Mouse (Mus musculus): ENCODE measurements at regions not wholly inside any gene's neighbourhood (a gene's known extent, or its start where the extent isn't known, plus 50 kb on each side); places are given as distances from the start of the nearest gene placed in this dataset.

DNA sequence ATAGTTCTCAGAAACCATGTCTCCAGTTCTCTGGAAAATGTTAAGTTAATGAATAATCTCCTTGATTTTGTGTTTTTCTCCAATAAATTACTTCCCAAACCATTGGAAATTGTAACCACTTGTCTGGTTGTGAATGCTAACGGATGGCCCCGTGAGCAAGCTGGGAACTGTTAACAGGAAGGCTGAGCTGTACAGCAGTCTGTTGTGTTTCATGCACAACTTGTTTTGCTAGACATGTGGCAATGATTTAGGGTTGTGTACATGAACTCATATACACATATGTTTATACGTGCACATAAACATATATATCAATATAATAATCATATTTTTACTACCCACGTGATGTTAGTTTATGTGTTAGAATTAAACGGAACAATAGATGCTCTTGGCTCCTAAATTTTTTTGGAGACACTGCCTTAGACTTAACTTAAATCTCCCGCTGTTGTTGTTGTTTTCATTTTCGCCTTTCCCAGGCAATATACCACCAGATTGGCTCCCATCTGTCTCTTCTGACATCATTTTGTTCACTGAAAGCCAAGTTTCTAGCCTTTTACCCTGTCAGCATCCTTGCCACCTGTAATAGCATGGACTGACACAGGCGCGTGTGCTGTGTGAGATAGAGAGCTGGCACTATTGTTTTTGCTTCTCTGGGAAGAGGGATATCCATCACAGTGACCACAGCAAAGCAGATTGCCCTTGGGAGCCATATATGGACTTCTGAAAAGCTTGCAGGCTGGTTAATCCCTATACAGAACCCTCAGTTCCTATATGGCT is 231.6 kb downstream of the Fzd1 start:
- DNase-seq (ENCODE audit: extremely low read depth, insufficient read length, low spot score) = no peak

DNA sequence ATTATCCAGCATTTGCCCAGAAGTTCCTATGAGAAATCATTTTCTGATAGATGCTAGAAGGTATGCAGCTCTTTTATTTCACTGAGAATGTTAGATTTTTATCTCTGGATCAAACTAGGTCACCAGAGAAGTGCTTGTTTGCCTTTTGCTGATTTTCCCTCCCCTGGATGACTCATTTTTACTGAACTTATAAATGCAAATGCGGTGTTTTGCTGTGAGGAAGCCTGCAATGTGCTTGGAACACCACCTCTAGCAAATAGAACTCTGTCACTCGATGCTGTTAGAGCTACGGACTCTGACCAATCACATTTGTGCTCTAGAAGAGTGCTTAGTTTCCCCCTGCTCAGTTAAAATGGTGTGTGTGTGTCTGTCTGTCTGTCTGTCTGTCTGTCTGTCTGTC is 257.2 kb downstream of the Fzd1 start:
- DNase-seq (ENCODE audit: extremely low read depth, insufficient read length, low spot score) = no peak

DNA sequence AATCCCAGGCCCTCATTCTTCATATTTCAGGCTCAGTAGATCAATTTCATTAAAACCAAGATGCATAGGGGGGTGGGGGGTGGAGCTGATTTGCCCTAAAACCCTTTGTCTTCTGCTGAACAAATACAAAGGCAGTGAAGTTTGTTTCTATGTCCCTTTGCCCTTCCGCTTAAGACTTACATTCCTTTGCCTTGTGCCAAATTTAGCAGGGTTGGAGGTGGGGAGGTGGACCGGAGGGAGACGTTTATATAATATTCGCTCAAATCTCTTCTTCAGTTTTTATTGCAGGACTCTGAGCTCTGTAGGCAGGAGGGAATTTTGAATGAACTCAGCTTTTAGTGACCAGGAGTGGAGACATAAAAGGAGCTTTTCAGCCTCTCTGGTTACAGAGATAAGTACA is 258.8 kb downstream of the Fzd1 start:
- DNase-seq (ENCODE audit: extremely low read depth, insufficient read length, low spot score) = no peak

DNA sequence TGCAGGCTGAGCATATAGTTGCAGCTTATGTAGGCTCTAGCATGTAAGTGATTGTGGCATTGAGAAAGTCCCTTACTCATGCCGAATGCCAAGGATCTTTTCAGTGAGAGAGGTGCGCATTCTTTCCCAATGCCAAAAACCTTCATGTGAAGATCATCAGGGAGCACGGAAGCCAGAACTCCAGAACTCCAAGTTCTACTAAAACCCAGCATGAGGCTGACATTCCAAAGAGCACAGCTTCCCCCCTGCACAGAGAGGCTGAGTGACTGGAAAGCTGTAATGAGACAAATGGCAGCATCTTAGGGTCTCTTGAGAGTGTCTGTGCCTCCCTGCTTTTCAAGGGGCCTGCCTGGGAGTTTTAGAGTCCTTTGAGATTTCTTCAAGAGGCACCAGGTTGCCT is 259.4 kb downstream of the Fzd1 start:
- no peak for DNase-seq (ENCODE audit: extremely low read depth, insufficient read length, low spot score)

DNA sequence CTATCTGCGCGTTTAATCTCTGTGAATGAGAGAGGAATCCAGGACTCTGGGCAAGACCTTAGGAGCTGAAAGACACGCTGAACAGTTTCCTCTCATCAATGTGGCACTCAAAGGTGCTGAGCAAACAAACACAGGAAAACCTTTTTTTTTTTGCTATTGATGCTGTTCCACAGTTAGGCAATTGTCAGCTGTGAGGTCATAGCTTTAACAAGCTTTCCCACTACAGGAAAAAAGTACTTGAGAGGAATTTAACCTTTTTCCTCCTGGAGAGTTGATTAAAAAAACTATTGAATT is 261.0 kb downstream of the Fzd1 start:
- no peak for DNase-seq (ENCODE audit: extremely low read depth, insufficient read length, low spot score)

DNA sequence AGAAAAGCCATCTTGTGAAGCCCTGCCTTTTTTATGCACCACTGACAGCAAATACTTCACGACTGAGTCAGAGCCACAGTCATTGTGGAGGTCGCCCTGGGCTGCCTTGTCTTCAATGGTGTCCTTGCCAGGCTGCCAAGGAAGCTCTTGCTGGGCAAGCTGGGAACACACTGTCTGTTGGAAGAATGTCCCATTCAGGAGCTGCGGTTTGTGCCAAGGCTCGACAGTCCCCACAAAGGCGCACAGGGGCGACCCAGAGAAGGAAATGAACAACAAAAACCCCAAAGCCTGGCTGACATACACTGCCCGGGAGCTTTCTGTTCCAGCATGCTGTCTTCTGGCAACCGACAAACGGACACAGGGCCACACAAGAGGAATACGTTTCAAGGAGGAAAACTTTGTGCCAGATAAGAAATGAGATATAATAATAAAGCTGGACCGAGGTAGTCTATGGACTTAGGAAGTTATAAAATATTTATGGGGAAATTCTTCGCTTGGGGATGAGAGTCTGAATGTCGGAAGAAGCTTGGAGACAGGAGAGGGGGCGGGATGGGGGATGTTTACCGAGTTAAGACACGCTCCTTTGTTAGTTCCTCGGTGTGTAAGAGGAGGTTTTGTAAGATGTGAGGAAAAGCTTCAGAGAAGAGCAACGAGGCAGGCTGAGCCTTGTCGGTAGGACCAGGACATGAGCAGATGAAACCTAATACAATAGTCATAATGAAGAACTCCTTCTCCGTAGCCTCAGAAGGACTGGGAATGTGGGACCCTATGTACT is 261.5 kb downstream of the Fzd1 start:
- peak; percentile 75 for DNase-seq (ENCODE audit: extremely low read depth, insufficient read length, low spot score)

DNA sequence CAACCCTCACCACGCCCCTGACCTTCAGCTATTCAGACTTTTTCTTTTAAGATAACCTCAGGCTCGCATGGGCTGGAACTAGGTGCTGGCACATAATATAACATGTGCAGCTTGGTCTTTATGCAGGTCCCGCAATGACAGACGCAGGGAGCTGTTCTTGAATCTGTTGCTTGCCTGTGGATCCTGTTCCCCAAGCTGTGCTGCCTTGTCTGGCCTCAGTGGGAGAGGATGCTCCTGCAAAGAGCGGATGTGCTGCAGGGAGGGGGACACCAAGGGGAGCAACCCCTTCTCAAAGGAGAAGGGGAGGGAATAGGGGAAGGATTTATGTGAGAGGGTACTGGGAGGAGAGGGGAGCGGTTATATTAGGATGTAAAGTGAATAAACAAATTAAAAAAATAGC is 262.4 kb downstream of the Fzd1 start:
- DNase-seq (ENCODE audit: extremely low read depth, insufficient read length, low spot score) = no peak

DNA sequence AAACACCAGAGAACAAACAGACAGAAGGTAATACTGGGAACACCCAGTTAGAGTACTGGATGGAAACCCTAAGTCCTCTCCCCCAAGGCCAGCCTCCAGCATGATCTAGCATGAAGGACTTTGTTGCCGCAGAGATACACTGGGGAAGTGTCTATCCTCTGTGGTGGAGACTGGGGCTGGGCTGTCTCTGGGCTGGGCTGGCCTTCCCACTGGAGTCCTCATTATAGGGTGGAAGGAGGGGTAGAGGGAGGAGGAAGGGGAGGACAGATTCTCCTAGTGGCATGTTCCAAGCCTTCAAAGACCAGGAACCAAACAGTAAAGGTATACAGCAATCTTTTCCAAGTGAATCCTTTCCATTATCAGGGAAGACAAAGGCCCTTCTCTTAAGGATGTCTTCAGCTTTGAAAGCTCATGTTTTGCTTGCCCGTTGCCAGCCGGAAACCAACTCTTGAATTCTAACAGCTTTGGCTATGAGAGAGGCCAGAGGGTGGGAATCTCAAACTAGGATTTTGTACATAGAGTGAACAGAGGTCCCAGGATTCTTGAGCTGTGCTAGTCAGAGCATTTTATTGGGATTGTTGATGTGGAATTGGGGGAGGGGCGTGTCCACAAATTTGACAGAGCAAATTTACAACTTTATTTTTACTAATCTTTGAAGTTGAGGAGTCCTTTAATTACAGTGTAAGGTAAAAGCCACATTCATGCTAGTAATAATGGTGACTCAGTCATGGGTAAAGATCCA is 271.3 kb downstream of the Fzd1 start:
- DNase-seq (ENCODE audit: extremely low read depth, insufficient read length, low spot score) = no peak

DNA sequence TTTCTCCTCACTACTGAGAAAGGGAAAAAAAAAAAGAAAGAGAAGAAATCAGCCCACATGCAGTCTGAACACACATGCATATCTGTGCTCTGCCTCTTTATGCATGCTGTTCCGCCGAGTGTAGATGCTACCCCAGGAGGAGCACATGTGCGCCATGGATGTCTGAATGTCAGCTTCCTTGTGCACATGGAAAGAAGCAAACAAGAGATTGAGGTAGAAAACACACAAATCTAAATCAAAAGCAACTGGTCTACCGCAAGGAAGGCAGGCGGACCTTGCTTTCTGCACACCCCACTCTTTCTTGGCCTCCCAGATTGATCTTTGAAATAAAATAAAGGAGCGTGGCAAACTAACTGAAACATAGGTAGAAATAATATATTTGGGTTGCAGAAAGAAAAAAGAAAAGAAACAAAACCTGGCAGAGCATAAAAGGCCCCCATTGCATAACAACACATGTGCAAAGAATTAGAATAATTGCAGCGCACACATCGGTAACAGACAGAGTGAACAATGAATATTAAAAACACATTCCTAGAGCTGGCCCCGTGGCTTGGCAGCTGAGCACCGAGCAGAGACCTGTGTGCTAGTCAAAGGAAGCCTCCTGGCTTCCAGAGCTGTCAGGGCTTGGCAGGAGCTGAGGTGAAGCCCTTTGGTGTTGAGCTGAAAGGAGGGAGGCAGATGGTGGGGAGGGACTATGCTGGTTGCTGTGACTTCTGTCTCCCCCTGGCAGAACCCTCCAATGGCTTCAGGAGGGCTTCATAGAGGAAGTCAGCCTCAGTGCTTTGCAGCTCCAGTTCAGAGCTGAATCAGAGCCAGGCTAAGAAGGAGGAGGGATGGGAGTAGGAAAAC is 272.1 kb downstream of the Fzd1 start:
- DNase-seq (ENCODE audit: extremely low read depth, insufficient read length, low spot score) = no peak

DNA sequence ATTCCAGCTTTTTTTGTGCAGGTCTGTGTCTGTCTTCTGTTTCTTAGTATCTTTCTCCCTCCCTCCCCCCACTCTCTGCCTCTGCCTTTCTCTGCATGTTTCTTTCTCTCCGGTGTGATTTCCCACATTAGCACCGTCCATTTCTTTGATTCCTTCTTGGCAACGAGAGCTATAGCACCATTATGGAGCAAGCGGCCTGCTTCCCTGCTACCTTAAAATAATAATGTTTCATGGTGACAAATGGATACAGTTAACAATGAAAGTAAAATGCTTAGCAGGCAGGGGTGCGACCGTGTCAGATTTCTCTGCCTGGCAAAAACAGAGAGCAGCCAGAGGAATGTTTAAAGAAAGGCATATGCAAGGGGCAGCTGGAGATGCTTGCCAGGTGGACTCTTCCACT is 273.1 kb downstream of the Fzd1 start:
- DNase-seq (ENCODE audit: extremely low read depth, insufficient read length, low spot score) = no peak

DNA sequence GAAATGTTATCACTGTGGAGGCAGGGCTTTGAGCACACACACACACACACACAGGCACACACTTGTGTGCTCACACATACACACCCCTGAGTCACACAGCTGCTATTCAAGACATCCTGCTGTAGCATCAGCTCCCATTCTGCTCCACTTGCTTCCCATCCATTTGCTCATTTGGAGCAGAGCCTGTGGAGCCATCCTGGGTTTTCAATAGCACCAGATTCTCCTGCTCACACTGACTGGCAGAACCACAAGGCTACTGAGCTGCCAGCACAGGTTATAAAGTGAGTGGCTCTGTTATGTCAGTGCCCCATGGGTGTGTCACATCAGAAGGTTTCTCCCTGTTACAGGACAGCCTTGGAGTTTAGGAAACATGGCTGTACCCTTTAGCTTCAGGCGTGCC is 273.7 kb downstream of the Fzd1 start:
- no peak for DNase-seq (ENCODE audit: extremely low read depth, insufficient read length, low spot score)

DNA sequence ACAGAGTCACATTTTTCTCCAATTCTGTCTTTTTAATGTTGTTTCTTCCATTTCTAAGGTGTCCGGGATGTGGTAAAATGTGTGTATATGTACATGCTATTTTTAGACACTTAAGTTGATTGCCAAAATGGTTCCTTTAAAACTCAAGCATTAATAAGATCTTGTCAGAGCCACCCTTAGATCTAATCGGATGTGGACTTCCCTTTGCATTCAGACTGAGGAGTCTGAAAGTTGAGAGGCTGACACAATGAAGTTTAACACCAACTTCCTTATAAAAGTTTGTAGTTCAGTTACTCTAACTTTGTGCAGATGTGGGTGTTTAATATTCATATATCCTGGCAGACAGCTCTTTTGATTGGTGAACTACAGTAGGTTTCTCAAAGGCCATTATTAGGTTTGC is 282.1 kb downstream of the Mterf1b start:
- no peak for DNase-seq (ENCODE audit: extremely low read depth, insufficient read length, low spot score)

Data from 3134 (cell line).